Mouse (Mus musculus) lung, postnatal 36 days (tissue): ENCODE measurements around the gene Slc27a5.
A peak's percentile ranks its signal among the peaks of the same experiment; 100 is the strongest.

Experiments used
- DNase-seq: peaks from one replicate; pipeline ENCODE4 v3.0.0; 2022; ENCODE audit warnings: mixed read lengths

The Slc27a5 gene

GRCm38 (mm10) chr7:13023928-13024731 is 26.1 kb upstream of the Slc27a5 start:
- DNase-seq = peak; percentile 93

DNA sequence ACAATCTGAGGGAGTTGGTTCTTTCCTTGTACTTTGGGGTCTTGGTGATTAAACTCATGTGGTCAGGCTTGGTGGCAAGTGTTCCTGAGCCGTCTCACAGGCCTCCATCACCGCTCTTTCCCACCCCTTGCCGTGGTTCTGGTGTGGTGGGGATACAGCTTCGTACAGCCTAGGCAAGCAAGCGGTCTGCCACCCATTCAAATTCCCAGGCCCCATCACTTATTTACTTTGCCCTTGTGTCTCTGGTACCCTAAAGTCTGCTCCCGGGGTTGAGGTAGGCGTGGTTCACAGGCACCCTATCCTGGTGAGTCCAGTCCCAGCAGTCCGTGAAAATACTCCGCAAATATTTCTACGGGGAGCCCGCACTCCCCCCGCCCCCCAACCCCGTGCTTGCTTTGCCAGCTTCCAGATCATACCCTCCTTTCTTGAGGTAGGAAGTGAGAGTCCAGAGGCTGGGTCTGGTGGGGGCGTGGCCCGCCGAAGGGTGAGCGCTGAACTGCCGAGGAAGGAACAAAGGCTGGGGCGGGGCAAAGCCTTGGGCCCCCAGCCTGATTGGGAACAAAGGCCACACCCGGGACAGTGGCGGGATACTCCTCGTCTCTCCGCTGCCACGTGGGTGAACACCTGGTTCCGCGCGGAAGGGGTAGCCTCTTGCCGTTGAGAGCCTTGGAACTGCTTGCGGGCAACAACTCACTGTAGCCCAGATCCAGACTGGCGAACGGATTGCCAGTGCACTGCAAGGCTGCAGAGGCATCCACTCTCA is 25.0 kb upstream of the Slc27a5 start:
- DNase-seq = peak; percentile 88

DNA sequence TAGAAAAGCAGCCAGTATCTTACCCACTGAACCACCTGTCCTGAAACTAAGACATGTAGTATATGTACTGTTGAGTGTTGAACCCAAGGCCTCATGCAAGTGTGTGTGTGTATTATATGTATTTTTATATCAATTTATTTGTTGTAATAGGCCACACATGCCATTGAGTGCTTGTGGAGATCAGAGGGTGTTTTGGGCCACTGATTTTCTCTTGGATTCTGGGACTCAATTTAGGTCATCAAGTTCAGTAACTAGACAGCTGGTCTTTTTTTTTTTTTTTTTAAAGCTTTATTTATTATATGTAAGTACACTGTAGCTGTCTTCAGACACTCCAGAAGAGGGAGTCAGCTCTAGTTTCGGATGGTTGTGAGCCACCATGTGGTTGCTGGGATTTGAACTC is 17.2 kb upstream of the Slc27a5 start:
- DNase-seq = no peak

- DNase-seq = no peak
Measured at GRCm38 (mm10) chr7:13014275-13014839, 16.4 kb upstream of the Slc27a5 start.

DNA sequence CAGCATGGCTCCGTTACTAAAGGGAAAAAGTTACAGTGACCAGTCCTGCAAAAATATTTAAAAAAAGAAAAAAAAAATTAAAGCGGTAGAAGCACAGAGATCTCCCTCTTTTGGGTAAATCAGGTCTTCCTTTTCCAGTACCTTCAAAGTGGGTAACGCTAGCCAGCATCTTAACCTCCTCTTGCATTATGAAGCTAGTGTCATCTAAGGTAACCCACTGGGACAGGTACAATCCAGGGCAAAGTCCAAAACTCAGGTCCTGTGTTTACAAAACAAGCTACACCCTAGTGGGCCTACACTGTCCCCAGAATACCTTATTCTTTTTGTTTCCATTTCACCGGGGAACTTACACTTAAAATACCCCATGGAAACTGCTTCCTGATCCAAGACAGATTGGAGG is 15.7 kb upstream of the Slc27a5 start:
- DNase-seq = no peak

- no peak for DNase-seq
Measured at GRCm38 (mm10) chr7:13010005-13010908, 12.3 kb upstream of the Slc27a5 start, which contains the start of gene Zbtb45. Zbtb45 (minus strand) TSS chr7:13010034.

DNA sequence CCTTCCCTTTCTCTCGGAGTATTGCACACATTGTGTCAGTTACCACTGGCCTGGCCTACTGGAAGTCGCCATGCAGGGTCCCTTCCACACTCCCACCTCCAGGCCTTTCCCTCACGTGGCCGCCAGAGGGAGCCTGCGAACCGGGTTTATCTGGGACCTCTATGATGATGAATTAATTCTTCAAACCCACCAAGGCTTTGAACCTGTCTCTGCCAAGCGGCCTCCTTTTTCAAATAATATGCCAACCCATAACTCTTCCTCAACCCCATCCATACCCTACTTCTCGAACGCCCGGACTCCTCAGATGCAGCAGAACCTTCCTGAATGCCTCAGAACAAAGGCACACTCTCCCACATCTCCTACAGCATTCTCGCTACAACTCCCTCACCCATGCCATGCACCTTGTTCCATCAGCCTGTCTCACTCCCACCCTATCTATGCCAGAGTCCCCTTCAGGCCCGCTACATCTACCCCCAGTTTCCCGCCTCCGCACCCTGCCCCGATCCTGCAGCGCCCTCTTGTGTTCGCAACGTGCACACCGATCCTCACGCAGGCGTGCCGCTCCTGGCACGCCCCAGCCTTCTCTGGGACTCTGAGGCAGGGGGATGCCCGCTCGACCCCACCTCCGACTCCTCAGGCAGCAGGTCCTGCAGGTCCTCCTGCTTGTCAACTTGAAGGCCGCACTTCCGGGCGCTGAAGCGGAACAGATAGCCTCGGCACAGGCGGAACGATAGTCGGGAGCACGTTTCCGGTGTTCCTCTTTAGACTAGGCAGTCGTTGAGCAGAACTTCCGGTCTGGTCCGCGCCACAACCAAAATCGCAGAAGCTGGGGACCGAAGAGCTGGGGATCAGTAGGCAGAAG is 11.4 kb upstream of the Slc27a5 start:
- peak; percentile 96 for DNase-seq

GRCm38 (mm10) chr7:13007341-13008092 is 9.5 kb upstream of the Slc27a5 start:
- DNase-seq = no peak

GRCm38 (mm10) chr7:13006531-13006930 is 8.5 kb upstream of the Slc27a5 start:
- DNase-seq = no peak

GRCm38 (mm10) chr7:13006011-13006410 is 8.0 kb upstream of the Slc27a5 start:
- DNase-seq = no peak

DNA sequence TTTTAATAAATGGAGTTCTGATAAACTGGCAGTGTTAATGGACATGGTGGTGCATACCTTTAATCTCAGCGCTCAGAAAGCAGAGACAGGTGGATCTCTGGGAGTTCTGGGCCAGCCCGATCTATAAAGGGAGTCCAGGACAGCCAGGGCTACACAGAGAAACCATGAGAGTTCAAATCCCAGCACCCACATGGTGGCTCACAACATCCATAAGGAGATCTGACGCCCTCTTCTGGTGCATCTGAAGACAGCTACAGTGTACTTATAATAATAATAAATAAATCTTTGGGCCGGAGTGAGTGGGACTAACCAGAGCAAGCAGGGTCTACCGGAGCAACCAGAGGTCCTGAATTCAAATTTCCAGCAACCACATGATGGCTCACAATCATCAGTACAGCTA is 5.4 kb upstream of the Slc27a5 start:
- no peak for DNase-seq

GRCm38 (mm10) chr7:13001584-13001983 is 3.6 kb upstream of the Slc27a5 start:
- no peak for DNase-seq

- DNase-seq = no peak
Measured at GRCm38 (mm10) chr7:12998851-12999250, 859 bp upstream of the Slc27a5 start, which contains the start of gene Trim28. Trim28 (plus strand) TSS chr7:12999114.

DNA sequence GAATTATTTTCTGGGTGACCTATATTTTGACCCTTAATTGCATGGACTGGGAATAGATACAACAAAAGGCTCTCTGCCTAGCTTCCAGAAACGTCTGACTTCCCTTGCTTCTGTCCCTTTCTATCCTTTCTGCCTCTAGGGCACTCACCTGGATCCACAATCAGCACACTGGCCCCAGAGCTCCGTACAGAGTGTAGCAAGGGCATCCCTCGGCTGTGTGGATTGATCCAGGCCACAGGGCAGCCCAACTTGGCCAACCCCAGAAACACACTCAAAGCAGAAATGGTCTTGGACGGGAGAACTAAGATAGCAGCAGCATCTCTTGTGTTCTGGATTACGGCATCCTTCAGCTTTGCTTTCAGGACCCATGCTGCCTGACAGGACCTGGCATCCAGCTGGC is 762 bp downstream of the Slc27a5 start:
- no peak for DNase-seq

GRCm38 (mm10) chr7:12995862-12996261 is 2.1 kb downstream of the Slc27a5 start:
- DNase-seq = no peak

DNA sequence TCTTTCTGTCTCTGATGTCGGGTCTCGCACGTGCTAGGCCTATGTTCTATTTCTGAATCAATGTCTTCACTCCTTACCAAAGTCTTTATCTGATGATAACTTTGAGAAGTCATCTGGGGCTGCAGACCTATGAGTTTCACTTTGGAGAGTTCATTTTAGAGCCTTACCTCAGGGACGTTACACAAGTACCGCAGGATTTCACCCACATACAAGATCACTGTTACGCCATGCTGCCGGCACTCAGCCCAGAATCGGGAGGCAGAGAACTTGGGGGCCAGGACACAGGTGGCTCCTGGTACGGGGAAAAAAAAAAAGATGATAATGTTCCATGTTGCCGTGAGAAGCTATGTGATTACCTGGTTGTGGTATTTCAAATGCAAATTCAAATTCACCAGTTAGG is 4.8 kb downstream of the Slc27a5 start:
- no peak for DNase-seq

DNA sequence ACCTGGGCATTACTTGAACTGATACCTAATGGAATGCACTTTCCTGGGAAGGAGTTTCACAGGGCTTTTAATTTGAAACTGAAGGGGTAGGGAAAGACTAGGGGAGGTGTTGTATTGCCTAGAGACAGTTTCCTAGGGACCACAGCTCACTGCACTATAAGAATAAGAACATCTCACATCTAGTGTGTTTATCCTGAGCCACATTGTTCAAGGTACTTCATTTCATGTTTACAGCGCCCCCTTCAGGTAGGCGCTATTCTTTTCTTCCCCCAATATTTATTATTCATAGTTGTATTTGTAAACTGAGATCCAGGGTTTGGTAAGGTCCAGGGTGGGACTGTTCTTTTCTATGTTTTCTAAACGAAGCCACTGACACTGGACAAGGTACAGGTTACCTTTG is 5.8 kb downstream of the Slc27a5 start:
- DNase-seq = peak; percentile 71

DNA sequence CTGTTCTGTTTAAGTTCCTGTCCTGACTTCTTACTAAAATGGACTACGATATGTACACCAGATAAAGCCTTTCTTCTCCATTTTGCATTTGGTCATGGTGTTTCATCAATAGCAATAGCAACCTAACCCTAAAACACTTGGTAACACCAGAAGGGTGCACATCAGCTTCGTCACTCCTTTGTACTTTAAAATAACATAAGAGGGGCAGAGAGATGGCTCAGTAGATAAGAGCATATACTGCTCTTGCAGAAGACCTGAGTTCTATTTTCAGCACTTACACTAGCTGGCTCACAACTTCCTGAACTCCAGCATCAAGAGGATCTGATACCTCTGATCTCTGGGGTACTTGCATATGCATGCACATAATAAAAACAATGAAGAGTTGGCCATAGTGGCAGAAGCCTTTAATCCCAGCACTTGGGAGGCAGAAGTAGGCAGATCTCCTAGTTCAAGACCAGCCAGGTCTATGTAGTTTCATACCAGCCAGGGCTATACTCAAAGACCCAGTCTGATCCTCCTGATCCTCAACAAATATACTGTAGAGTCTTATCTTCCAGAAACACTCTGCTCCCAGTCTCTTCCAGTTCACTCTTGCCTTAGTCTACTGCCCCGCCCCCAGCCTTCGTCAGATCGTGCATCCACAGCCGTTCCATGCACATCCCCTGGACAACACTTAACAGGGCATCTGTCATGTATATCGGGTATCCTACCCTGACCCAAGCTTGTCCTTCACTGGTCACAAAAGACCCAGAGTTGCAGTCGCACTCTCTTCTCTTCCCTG is 10.4 kb downstream of the Slc27a5 start:
- DNase-seq = no peak

GRCm38 (mm10) chr7:12986906-12987305 is 11.1 kb downstream of the Slc27a5 start:
- no peak for DNase-seq

- DNase-seq = no peak
Measured at GRCm38 (mm10) chr7:12985724-12986123, 12.3 kb downstream of the Slc27a5 start.
